Mouse (Mus musculus): ENCODE data around the gene Myl6b. TPM values are rescaled to one million over a fixed set of nuclear protein-coding genes. Genes with fewer than 3 reads are reported as not detected.
A peak's percentile ranks its signal among the peaks of the same experiment; 100 is the strongest.

The Myl6b gene
- polyA plus RNA-seq, 1 experiment, result 0.67 TPM

DNA sequence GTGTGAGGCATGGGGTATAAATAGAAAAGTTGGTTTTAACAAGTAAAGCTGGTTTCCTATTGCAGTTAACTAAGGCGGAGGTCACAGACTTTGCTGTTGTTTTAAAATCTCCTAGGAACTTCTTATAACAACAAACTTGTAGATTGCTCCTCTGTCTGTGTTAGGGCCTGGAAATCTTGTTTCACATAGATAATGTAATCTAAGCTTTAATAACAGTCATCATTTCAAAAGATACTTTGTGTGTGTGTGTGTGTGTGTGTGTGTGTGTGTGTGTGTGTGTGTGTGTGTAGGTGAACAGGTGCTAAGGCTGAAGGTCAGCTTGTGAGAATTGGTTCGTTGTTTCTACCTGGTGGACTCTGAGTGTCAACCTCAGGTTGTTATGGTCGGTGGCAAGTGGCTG lies 5.5 kb upstream of the Myl6b start:
- H3K27ac ChIP-seq (ENCODE audit: insufficient read depth, low read length), result peak overlapping the region; percentile 85
- peaks cover 10% of the 10 kb centered on the region; the same call in 1 of the 2 replicates for H3K4me1 ChIP-seq (ENCODE audit: control insufficient read depth, insufficient read depth, insufficient read length)
- WGBS, result 34% methylated on average over 3 of the region's 3 CpGs
- H3K4me3 ChIP-seq (ENCODE audit: extremely low read depth, insufficient read depth, insufficient read length), result no peak overlapping the region
- H3K27me3 ChIP-seq (ENCODE audit: control insufficient read depth, insufficient read depth, low read length), result no peaks in the 10 kb centered on the region
- H3K36me3 ChIP-seq (ENCODE audit: control insufficient read depth, insufficient read depth, low read length), result no peaks in the 10 kb centered on the region
- TF ChIP-seq POLR2A (IDR thresholded peaks at IDR 0.05; ENCODE audit: low read depth, low read length), result no peak
- no peak for TF ChIP-seq CTCF (IDR thresholded peaks at IDR 0.05; ENCODE audit: extremely low read depth, insufficient read depth, insufficient read length, insufficient replicate concordance)
- no peak for DNase-seq (ENCODE audit: low read depth in 1 of 2, low spot score in 2 of 2)

DNA sequence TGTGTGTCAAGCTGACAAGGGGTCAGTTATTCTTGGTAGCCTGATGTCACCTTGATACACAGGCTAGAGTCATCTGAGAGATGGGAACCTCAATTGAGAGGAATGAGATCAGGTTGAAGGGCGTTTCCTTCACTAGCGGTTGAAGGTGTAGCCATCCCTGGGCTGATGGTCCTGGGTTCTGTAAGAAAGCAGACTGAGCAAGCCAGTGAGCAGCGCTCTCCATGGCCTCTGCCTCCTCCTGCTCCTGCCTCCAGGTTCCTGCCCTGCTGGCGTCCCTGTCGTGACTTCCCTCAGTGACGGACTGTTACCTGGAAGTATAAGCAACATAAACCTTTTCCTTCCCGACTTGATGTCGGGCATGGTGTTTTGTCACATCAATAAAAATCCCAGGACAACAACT lies 5.0 kb upstream of the Myl6b start:
- TF ChIP-seq POLR2A (IDR thresholded peaks at IDR 0.05; ENCODE audit: low read depth, low read length), result no peak
- no peak for TF ChIP-seq CTCF (IDR thresholded peaks at IDR 0.05; ENCODE audit: extremely low read depth, insufficient read depth, insufficient read length, insufficient replicate concordance)
- H3K27ac ChIP-seq (ENCODE audit: insufficient read depth, low read length), result peak overlapping the region; percentile 48
- no peaks in the 10 kb centered on the region for H3K36me3 ChIP-seq (ENCODE audit: control insufficient read depth, insufficient read depth, low read length)
- no peak for DNase-seq (ENCODE audit: low read depth in 1 of 2, low spot score in 2 of 2)
- H3K4me1 ChIP-seq (ENCODE audit: control insufficient read depth, insufficient read depth, insufficient read length), result peaks cover 10% of the 10 kb centered on the region; the same call in 1 of the 2 replicates
- no peak overlapping the region for H3K4me3 ChIP-seq (ENCODE audit: extremely low read depth, insufficient read depth, insufficient read length)
- no peaks in the 10 kb centered on the region for H3K27me3 ChIP-seq (ENCODE audit: control insufficient read depth, insufficient read depth, low read length)
- WGBS, result 77% methylated on average over 8 of the region's 8 CpGs

DNA sequence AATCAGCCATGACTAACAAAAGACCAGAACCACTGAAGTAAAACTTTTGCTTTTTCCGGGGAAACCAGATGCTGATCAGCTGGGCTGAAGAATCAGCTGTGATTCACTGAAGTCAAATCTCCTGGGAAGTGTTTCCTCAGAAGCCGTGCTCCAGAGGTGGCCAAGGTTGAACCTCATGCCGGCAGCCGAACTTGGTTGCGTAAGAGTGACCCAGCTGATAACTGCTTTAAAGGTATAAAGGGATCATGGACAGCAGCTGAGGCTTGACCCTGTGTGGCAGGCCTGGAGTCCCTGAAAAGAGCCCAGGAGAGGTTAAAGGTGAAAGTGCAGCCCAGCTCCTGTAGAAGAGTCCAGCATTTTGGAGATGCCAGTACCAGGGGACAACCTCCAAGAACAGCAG lies 3.9 kb upstream of the Myl6b start:
- DNase-seq (ENCODE audit: low read depth in 1 of 2, low spot score in 2 of 2), result no peak
- Histone ChIP-seq H3K36me3 (ENCODE audit: control insufficient read depth, insufficient read depth, low read length) (no peaks in the 10 kb centered on the region), H3K27me3 (ENCODE audit: control insufficient read depth, insufficient read depth, low read length) (no peaks in the 10 kb centered on the region), H3K4me3 (ENCODE audit: extremely low read depth, insufficient read depth, insufficient read length) (no peak overlapping the region), H3K27ac (ENCODE audit: insufficient read depth, low read length) (no peak overlapping the region), H3K4me1 (ENCODE audit: control insufficient read depth, insufficient read depth, insufficient read length) (peaks cover 12% of the 10 kb centered on the region; the same call in 1 of the 2 replicates)
- 85% methylated on average over 5 of the region's 5 CpGs for WGBS
- TF ChIP-seq CTCF (IDR thresholded peaks at IDR 0.05; ENCODE audit: extremely low read depth, insufficient read depth, insufficient read length, insufficient replicate concordance) (no peak), POLR2A (IDR thresholded peaks at IDR 0.05; ENCODE audit: low read depth, low read length) (no peak)

DNA sequence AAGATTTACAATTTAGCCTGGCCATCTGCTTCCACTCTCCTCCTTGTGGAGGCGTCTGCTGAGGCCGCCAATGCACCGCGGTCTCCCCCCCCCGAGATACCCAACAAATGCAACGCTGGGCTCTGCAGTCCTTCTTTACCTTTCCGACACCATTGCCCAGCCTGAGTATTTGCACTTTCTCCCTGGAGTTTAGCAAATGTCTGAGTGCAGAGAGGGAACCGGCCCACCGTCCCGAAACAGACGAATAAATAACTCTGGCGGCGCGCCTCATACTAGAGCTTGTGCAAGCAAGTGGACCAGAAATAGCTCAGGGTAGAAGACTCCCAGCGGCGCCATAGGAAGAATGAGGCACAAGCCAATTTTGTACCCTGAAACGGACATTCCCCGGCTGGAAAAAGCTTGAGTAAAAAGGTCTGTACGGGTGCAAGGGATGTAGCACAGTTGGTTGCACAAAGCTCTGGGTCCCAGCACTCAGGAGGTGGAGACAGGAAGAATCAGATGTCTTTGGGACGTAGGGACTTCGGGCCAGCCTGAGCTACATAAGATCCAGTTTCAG lies 709 bp upstream of the Myl6b start:
- no peaks in the 10 kb centered on the region for H3K27me3 ChIP-seq (ENCODE audit: control insufficient read depth, insufficient read depth, low read length)
- H3K36me3 ChIP-seq (ENCODE audit: control insufficient read depth, insufficient read depth, low read length), result no peaks in the 10 kb centered on the region
- H3K4me1 ChIP-seq (ENCODE audit: control insufficient read depth, insufficient read depth, insufficient read length), result peaks cover 12% of the 10 kb centered on the region; the same call in 1 of the 2 replicates
- TF ChIP-seq POLR2A (IDR thresholded peaks at IDR 0.05; ENCODE audit: low read depth, low read length), result no peak
- TF ChIP-seq CTCF (IDR thresholded peaks at IDR 0.05; ENCODE audit: extremely low read depth, insufficient read depth, insufficient read length, insufficient replicate concordance), result no peak
- H3K4me3 ChIP-seq (ENCODE audit: extremely low read depth, insufficient read depth, insufficient read length), result peak overlapping the region; percentile 73
- H3K27ac ChIP-seq (ENCODE audit: insufficient read depth, low read length), result peak overlapping the region; percentile 93
- DNase-seq (ENCODE audit: low read depth in 1 of 2, low spot score in 2 of 2), result peak in 1 of 2 experiments; percentile 33
- WGBS, result under 1% methylated on average over 21 of the region's 21 CpGs

DNA sequence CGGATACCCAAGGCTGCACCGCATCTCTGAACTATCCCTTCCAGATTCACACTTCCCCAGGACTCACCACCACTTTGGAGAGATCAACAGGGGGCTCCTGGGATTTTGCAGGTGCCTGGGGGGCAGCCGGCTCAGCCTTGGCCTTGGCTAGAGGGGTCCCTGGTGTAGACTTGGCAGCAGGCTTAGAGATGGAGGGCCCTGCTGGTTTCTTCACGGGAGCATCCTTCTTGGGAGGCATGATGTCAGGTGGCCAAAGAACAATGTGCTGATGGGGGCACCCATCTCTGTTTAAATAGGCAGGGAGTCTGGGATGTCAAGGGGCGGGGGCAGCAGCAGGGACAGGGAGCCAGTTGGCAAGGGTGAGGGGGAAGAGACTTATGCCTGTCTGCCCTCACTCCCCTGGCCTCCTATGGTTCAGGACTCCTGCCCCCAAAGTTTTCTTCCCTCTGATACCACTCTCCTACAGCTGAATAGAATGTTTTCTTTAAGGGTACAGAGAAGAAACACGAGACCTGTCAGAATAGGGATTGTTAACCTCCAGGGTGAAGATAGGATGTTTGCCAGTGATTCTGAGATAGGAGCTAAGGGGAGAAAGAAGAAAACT lies 1.2 kb downstream of the Myl6b start:
- Histone ChIP-seq H3K27ac (ENCODE audit: insufficient read depth, low read length) (no peak overlapping the region), H3K36me3 (ENCODE audit: control insufficient read depth, insufficient read depth, low read length) (no peaks in the 10 kb centered on the region), H3K4me3 (ENCODE audit: extremely low read depth, insufficient read depth, insufficient read length) (no peak overlapping the region), H3K4me1 (ENCODE audit: control insufficient read depth, insufficient read depth, insufficient read length) (peaks cover 10% of the 10 kb centered on the region; the same call in 1 of the 2 replicates), H3K27me3 (ENCODE audit: control insufficient read depth, insufficient read depth, low read length) (no peaks in the 10 kb centered on the region)
- TF ChIP-seq POLR2A (IDR thresholded peaks at IDR 0.05; ENCODE audit: low read depth, low read length), result no peak
- TF ChIP-seq CTCF (IDR thresholded peaks at IDR 0.05; ENCODE audit: extremely low read depth, insufficient read depth, insufficient read length, insufficient replicate concordance), result no peak
- DNase-seq (ENCODE audit: low read depth in 1 of 2, low spot score in 2 of 2), result no peak
- WGBS, result 86% methylated on average over 6 of the region's 6 CpGs

DNA sequence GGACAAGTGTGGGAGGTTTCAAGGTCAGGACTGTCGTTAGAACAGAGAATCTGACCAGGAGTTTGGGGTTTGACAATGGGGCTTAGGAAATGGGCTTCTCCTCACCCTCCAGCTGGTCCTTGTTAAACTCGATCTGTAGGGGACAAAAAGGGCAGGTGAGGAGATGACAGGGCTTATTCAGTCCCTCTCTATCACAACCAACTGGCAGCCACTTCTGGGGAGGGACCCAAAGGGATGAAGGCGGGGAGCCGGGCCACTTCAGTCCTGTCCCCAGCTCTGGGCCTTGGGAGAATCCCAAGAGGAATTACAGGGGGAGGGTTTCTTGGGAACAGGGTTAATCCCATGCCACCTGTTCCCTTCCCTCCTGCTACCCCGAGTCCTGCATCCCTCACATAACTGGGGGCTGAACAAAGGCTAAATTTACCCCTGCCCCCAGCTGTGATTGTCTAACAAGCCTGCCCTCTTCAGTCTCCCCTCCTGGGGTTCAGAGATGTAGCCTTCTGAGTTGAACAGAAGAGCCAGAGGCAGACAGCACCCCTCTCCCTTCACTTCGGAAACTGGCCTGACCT lies 1.9 kb downstream of the Myl6b start:
- H3K27ac ChIP-seq (ENCODE audit: insufficient read depth, low read length), result no peak overlapping the region
- H3K36me3 ChIP-seq (ENCODE audit: control insufficient read depth, insufficient read depth, low read length), result no peaks in the 10 kb centered on the region; the same call in 1 of the 2 replicates
- 86% methylated on average over 6 of the region's 6 CpGs for WGBS
- TF ChIP-seq POLR2A (IDR thresholded peaks at IDR 0.05; ENCODE audit: low read depth, low read length) (no peak), CTCF (IDR thresholded peaks at IDR 0.05; ENCODE audit: extremely low read depth, insufficient read depth, insufficient read length, insufficient replicate concordance) (no peak)
- H3K4me3 ChIP-seq (ENCODE audit: extremely low read depth, insufficient read depth, insufficient read length), result no peak overlapping the region
- DNase-seq (ENCODE audit: low read depth in 1 of 2, low spot score in 2 of 2), result no peak
- peaks cover 14% of the 10 kb centered on the region; the same call in 1 of the 2 replicates for H3K4me1 ChIP-seq (ENCODE audit: control insufficient read depth, insufficient read depth, insufficient read length)
- H3K27me3 ChIP-seq (ENCODE audit: control insufficient read depth, insufficient read depth, low read length), result no peaks in the 10 kb centered on the region

DNA sequence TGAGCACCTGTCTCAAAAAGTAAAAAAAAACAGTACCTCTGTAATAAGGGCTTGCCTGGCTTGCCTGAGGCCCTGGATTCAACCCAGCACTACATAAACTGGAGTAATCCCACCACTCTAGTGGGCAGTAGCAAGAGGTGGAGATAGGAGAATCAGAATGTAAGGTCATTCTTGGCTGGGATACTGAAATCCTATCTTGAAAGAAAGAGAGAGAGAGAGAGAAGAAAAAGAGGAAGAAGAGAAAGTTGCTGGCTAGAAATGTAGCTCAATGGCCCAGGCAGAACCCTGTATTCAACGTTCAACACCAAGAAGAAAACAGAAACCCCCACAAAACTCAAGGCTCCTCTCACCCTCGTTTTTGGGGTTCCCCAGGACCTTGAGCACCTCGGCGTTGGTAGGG lies 2.6 kb downstream of the Myl6b start:
- no peaks in the 10 kb centered on the region for H3K27me3 ChIP-seq (ENCODE audit: control insufficient read depth, insufficient read depth, low read length)
- DNase-seq (ENCODE audit: low read depth in 1 of 2, low spot score in 2 of 2), result no peak
- no peak overlapping the region for H3K4me3 ChIP-seq (ENCODE audit: extremely low read depth, insufficient read depth, insufficient read length)
- no peak overlapping the region for H3K27ac ChIP-seq (ENCODE audit: insufficient read depth, low read length)
- TF ChIP-seq POLR2A (IDR thresholded peaks at IDR 0.05; ENCODE audit: low read depth, low read length), result no peak
- no peak for TF ChIP-seq CTCF (IDR thresholded peaks at IDR 0.05; ENCODE audit: extremely low read depth, insufficient read depth, insufficient read length, insufficient replicate concordance)
- 45% methylated on average over 4 of the region's 4 CpGs for WGBS
- H3K36me3 ChIP-seq (ENCODE audit: control insufficient read depth, insufficient read depth, low read length), result peaks cover 4% of the 10 kb centered on the region
- peaks cover 14% of the 10 kb centered on the region; the same call in 1 of the 2 replicates for H3K4me1 ChIP-seq (ENCODE audit: control insufficient read depth, insufficient read depth, insufficient read length)
